Mouse (Mus musculus) spleen, adult 2 months (tissue): ENCODE data around the gene Sema3e. TPM values are rescaled to one million over a fixed set of nuclear protein-coding genes. Genes with fewer than 3 reads are reported as not detected.

ENCODE experiments used
- DNase-seq, 2 experiments: peaks; one replicate each; pipeline versions ENCODE4 v3.0.0 to v3.0.0-alpha.2; 2012 to 2021; ENCODE audit warnings: low spot score in 2 of 2, low read depth in 1 of 2
- H3K27ac ChIP-seq: fragments of 200-500 bp; 2 replicates; pipeline ENCODE4 v1.5.1; 2012; ENCODE audit warnings: low read length, inconsistent platforms; ENCODE audit not compliant: insufficient read depth
- H3K27me3 ChIP-seq: fragments of 200-500 bp; 2 replicates; pipeline ENCODE4 v1.6.1; 2012; ENCODE audit warnings: mild to moderate bottlenecking, moderate library complexity, low read length, inconsistent platforms; ENCODE audit not compliant: control insufficient read depth, insufficient read depth
- H3K36me3 ChIP-seq: fragments of 200-500 bp; 2 replicates; pipeline ENCODE4 v1.6.1; 2012; ENCODE audit warnings: mild to moderate bottlenecking, low read length, inconsistent platforms; ENCODE audit not compliant: control insufficient read depth, insufficient read depth
- H3K4me1 ChIP-seq: fragments of 200-500 bp; 2 replicates; pipeline ENCODE4 v1.6.1; 2011; ENCODE audit warnings: inconsistent platforms; ENCODE audit not compliant: control insufficient read depth, insufficient read depth, insufficient read length
- H3K4me3 ChIP-seq: fragments of 200-500 bp; 2 replicates; pipeline ENCODE4 v1.5.1; 2011; ENCODE audit warnings: mild to moderate bottlenecking, inconsistent platforms; ENCODE audit not compliant: insufficient read depth, insufficient read length; ENCODE audit errors: extremely low read depth
- CTCF ChIP-seq: fragments of 200-500 bp; IDR thresholded peaks from 2 replicates; pipeline ENCODE4 v1.5.1; 2011; ENCODE audit warnings: mild to moderate bottlenecking, inconsistent platforms; ENCODE audit not compliant: insufficient read depth, insufficient read length, insufficient replicate concordance; ENCODE audit errors: extremely low read depth
- POLR2A ChIP-seq: fragments of 200-500 bp; IDR thresholded peaks from 2 replicates; pipeline ENCODE4 v1.6.1; 2011; ENCODE audit warnings: low read depth, low read length, inconsistent platforms
- WGBS: fragments of 180-500 bp; shearing (Covaris S2); methylation state at CpG from one replicate; pipeline ENCODE4 v1.1.7; 2018; 5-methylcytosine and 5-hydroxymethylcytosine counted together
- polyA plus RNA-seq: library from polyadenylated mRNA; depleted of rRNA; stranded (reverse); fragments of >200 nt; gene quantifications from 2 replicates; pipeline ENCODE4 v1.2.3, GENCODE M21; 2012

Sema3e gene
- polyA plus RNA-seq, 1 experiment = 0.05 TPM

- no peak overlapping the region for H3K27ac ChIP-seq
- TF ChIP-seq POLR2A = no peak
- TF ChIP-seq CTCF = no peak
- whole genome bisulfite sequencing = 63% methylated on average over 2 of the region's 2 CpGs
- H3K27me3 ChIP-seq = no peaks in the 10 kb centered on the region
- H3K4me1 ChIP-seq = no peaks in the 10 kb centered on the region
- no peaks in the 10 kb centered on the region for H3K36me3 ChIP-seq
- no peak for DNase-seq
- H3K4me3 ChIP-seq = no peak overlapping the region
These were observed 37.1 kb upstream of the Sema3e start for GRCm38 (mm10) chr5:13988023-13988422.

DNA sequence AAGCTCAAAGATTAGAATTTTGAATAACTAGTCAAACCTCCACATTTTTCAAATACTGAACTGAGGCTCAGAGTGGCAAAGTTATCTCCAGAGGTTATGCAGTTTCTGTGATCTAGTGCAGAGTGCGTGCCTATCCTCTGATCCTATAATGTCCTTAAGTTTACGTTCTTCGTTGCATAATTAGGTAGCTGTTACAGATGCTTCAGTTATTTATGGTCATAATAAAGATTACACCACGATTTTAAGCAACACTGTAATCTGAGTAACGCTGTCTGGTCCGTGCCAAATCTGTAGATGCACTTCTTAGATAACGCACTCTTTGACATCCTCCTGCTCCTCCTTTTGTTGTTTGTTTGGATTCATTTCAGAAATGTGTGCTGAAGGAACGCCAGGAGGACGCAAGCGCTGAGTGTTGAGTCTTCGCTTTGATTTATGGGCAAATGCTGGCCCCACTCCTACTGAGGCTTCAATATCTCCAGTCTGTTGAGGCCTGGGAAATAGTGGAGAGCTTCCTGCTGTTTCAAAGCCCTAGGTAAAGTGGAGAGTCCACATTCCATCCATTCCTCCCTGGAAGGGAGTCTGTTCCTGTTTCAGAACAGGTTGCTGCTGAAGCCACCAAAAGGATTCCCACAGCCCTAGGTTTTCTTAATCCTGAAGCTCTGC is 32.2 kb upstream of the Sema3e start:
- no peaks in the 10 kb centered on the region for H3K36me3 ChIP-seq
- 54% methylated on average over 11 of the region's 11 CpGs for WGBS
- DNase-seq = no peak
- TF ChIP-seq CTCF (no peak), POLR2A (no peak)
- H3K27ac ChIP-seq = no peak overlapping the region
- H3K27me3 ChIP-seq = no peaks in the 10 kb centered on the region
- no peaks in the 10 kb centered on the region for H3K4me1 ChIP-seq
- H3K4me3 ChIP-seq = no peak overlapping the region

DNA sequence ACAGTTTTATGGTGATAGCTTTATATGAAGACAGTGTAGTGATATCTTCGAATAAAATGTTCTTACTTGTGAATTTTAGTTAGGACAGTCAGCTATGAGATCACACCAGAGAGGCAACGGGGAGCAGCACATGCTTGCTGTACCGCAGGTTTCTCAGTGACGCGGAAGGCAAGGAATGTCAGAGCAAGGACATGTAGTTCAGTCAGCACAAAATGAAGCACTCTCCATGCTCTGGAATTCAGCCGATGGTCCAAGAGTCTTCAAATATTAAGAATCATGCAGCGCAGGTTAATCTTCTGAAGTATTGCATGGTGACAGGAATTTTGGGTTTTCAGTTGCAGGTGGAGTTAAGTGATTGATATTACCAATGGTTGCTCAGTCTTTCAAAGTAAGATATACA is 3.3 kb downstream of the Sema3e start:
- Histone ChIP-seq H3K27ac (no peak overlapping the region), H3K36me3 (no peaks in the 10 kb centered on the region), H3K4me3 (no peak overlapping the region), H3K4me1 (no peaks in the 10 kb centered on the region), H3K27me3 (no peaks in the 10 kb centered on the region; the same call in 1 of the 2 replicates)
- 84% methylated on average over 7 of the region's 7 CpGs for WGBS
- DNase-seq = no peak
- TF ChIP-seq CTCF = no peak
- no peak for TF ChIP-seq POLR2A

- no peaks in the 10 kb centered on the region; the same call in 1 of the 2 replicates for H3K27me3 ChIP-seq
- no peaks in the 10 kb centered on the region for H3K4me1 ChIP-seq
- no peaks in the 10 kb centered on the region for H3K36me3 ChIP-seq
- WGBS = 85% methylated on average over 1 of the region's 1 CpGs
- TF ChIP-seq CTCF (no peak), POLR2A (no peak)
- no peak overlapping the region for H3K27ac ChIP-seq
- DNase-seq = no peak
- H3K4me3 ChIP-seq = no peak overlapping the region
These were observed 5.7 kb downstream of the Sema3e start for GRCm38 (mm10) chr5:14030796-14031195.

DNA sequence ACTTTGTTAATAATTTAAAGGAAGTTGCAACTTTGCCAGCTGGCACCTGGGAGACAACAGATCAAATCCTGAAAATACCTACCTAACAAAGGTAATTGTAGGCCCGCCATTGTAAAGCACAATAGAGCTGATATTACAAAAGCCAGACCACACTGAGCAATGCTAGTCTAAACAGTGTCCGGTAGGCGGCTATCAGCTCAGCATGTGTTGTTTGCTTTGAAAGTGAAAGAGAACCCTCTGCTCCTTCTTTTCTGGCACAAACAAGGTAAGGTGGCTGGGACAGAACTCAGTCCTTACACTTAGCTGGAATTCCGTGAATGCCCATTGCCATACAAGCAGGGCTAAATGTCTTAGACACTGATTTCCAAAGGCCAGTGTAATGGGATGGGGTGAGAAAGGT is 7.0 kb downstream of the Sema3e start:
- no peak for DNase-seq
- 65% methylated on average over 4 of the region's 4 CpGs for WGBS

GRCm38 (mm10) chr5:14033302-14033701 is 8.2 kb downstream of the Sema3e start:
- no peak for DNase-seq
- H3K4me1 ChIP-seq = no peaks in the 10 kb centered on the region
- no peak overlapping the region for H3K4me3 ChIP-seq
- H3K36me3 ChIP-seq = no peaks in the 10 kb centered on the region
- TF ChIP-seq POLR2A (no peak), CTCF (no peak)
- H3K27ac ChIP-seq = no peak overlapping the region
- 47% methylated on average over 3 of the region's 3 CpGs for WGBS
- H3K27me3 ChIP-seq = no peaks in the 10 kb centered on the region

More for the DNA sequence above, 7.0 kb downstream of the Sema3e start:
- no peaks in the 10 kb centered on the region for H3K4me1 ChIP-seq
- H3K27ac ChIP-seq = no peak overlapping the region
- TF ChIP-seq POLR2A = no peak
- no peak for TF ChIP-seq CTCF
- H3K27me3 ChIP-seq = no peaks in the 10 kb centered on the region; the same call in 1 of the 2 replicates
- H3K4me3 ChIP-seq = no peak overlapping the region
- H3K36me3 ChIP-seq = no peaks in the 10 kb centered on the region

DNA sequence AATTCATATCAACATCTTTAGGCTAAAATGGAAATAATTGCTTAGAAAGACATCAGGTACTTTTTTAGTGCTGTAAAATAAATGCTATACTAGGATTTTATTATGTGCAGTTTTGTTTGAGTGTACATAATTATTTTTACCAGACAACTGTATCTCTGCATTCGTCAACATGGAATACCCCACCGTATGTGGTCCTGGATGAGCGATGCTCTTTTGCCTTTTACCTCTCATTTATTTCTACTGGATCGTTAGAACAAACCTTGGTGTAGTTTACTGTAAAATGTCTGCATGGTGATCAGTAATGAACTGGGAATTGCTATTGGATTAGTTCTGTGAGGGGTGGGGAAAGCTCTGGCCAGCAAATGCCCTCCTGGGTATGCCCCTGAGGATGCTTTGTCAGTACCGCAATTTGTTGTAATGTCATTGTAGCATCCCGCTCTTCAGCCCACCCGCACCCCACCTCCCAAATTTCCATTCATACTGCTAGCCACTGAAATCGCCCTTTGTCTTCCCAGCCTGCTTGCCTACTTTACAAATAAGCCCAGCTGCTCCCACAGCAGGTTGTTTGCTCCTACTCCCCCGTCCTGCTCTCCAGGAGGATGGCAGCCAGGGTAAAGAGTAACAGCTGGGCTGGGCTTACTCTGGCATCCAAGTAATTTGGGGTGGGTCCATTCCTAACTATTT is 13.9 kb downstream of the Sema3e start:
- no peak for TF ChIP-seq POLR2A
- no peak for TF ChIP-seq CTCF
- no peak for DNase-seq
- WGBS = 60% methylated on average over 9 of the region's 9 CpGs
- no peak overlapping the region for H3K4me3 ChIP-seq
- no peaks in the 10 kb centered on the region for H3K4me1 ChIP-seq
- no peaks in the 10 kb centered on the region for H3K27me3 ChIP-seq
- H3K36me3 ChIP-seq = no peaks in the 10 kb centered on the region
- no peak overlapping the region for H3K27ac ChIP-seq
